Mouse (Mus musculus) lung, embryonic 14.5 days (tissue): ENCODE measurements at regions not wholly inside any gene's neighbourhood (a gene's known extent, or its start where the extent isn't known, plus 50 kb on each side); places are given as distances from the start of the nearest gene placed in this dataset.

Source experiments
- ATAC-seq: fragments of 200-750 bp; cut with Nextera tagmentation; 2 replicates; pipeline ENCODE4 v1.8.0; 2017; ENCODE audit warnings: mild to moderate bottlenecking, moderate TSS enrichment, moderate library complexity; ENCODE audit not compliant: insufficient read depth
- DNase-seq: peaks from one replicate; pipeline ENCODE4 v3.0.0-alpha.2; 2015
- H3K27ac ChIP-seq: fragments of 300-500 bp; sonication (generic); 2 replicates; pipeline ENCODE4 v1.5.1; 2014; ENCODE audit warnings: low read depth, mild to moderate bottlenecking, moderate library complexity
- H3K27me3 ChIP-seq: fragments of 300-500 bp; sonication (generic); 2 replicates; pipeline ENCODE4 v1.6.1; 2014; ENCODE audit warnings: low read length, control low read depth; ENCODE audit not compliant: insufficient read depth
- H3K36me3 ChIP-seq: fragments of 300-500 bp; sonication (generic); 2 replicates; pipeline ENCODE4 v1.6.1; 2014; ENCODE audit warnings: control low read depth; ENCODE audit not compliant: insufficient read depth
- H3K4me1 ChIP-seq: fragments of 300-500 bp; sonication (generic); 2 replicates; pipeline ENCODE4 v1.6.1; 2014; ENCODE audit warnings: antibody characterized with exemption, control low read depth; ENCODE audit not compliant: insufficient read depth
- H3K4me2 ChIP-seq: fragments of 300-500 bp; sonication (generic); 2 replicates; pipeline ENCODE4 v1.6.1; 2014; ENCODE audit warnings: mild to moderate bottlenecking
- H3K4me3 ChIP-seq: fragments of 300-500 bp; sonication (generic); 2 replicates; pipeline ENCODE4 v1.5.1; 2014; ENCODE audit warnings: low read depth, low read length
- H3K9ac ChIP-seq: fragments of 300-500 bp; sonication (generic); 2 replicates; pipeline ENCODE4 v1.6.1; 2014
- H3K9me3 ChIP-seq: fragments of 300-500 bp; sonication (generic); 2 replicates; pipeline ENCODE4 v1.6.1; 2016; ENCODE audit warnings: low read depth, low read length, control low read depth
- CTCF ChIP-seq: IDR thresholded peaks from 2 replicates; pipeline ENCODE4 v1.5.1; 2016; ENCODE audit warnings: antibody characterized with exemption, low read depth
- WGBS: fragments of 180-500 bp; shearing (Covaris S2); extraction: QIAGEN DNeasy Blood & Tissue Kit; methylation state at CpG from one replicate; pipeline ENCODE4 v1.1.7; 2014; 5-methylcytosine and 5-hydroxymethylcytosine counted together

- Histone ChIP-seq H3K27ac (no peak overlapping the region), H3K4me1 (no peaks in the 10 kb centered on the region), H3K4me3 (no peak overlapping the region), H3K36me3 (no peaks in the 10 kb centered on the region), H3K27me3 (no peaks in the 10 kb centered on the region), H3K9me3 (0 out of 2 replicates have a peak, but pooled peaks cover 2% of the 10 kb centered on the region), H3K4me2 (no peak overlapping the region), H3K9ac (no peak overlapping the region)
- DNase-seq (no peak), ATAC-seq (no peak)
- WGBS = 82% methylated on average over 13 of the region's 15 CpGs
- TF ChIP-seq CTCF = no peak
These were observed 88.6 kb downstream of the Inhba start for GRCm38 (mm10) chr13:16100253-16100652.

DNA sequence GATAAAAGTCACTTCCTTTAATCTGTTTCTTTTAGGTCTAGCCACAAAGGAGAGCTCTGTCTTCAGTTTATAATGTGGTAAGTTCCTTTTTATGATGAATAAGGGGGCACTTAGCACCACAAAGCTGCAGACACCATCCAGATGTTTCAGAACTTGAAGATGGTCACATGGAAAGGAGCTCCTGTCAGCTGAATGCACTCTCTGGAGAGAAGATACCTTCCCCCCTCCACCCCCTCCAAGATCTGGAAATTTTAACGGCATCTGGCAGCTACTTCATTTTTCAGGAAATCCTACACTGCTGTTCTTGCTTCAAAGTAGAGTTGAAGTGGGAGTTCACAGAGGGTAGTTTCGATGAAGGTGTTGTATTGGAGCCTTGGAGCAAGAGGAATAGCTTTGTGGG lies 103.2 kb downstream of the Inhba start:
- TF ChIP-seq CTCF = no peak
- no peak for ATAC-seq

GRCm38 (mm10) chr13:16146686-16147085 lies 135.0 kb downstream of the Inhba start:
- DNase-seq (peak; percentile 6), ATAC-seq (no peak)
- Histone ChIP-seq H3K4me3 (no peak overlapping the region), H3K36me3 (no peaks in the 10 kb centered on the region), H3K4me1 (no peaks in the 10 kb centered on the region), H3K27me3 (no peaks in the 10 kb centered on the region), H3K4me2 (no peak overlapping the region), H3K27ac (no peak overlapping the region), H3K9ac (no peak overlapping the region), H3K9me3 (no peaks in the 10 kb centered on the region)
- no peak for TF ChIP-seq CTCF

More for the DNA sequence above, 103.2 kb downstream of the Inhba start:
- 45% methylated on average over 2 of the region's 2 CpGs for WGBS
- Histone ChIP-seq H3K27ac (no peak overlapping the region), H3K36me3 (no peaks in the 10 kb centered on the region), H3K9ac (no peak overlapping the region), H3K4me2 (no peak overlapping the region), H3K9me3 (no peaks in the 10 kb centered on the region), H3K4me3 (no peak overlapping the region), H3K27me3 (no peaks in the 10 kb centered on the region), H3K4me1 (no peaks in the 10 kb centered on the region)
- DNase-seq = no peak

DNA sequence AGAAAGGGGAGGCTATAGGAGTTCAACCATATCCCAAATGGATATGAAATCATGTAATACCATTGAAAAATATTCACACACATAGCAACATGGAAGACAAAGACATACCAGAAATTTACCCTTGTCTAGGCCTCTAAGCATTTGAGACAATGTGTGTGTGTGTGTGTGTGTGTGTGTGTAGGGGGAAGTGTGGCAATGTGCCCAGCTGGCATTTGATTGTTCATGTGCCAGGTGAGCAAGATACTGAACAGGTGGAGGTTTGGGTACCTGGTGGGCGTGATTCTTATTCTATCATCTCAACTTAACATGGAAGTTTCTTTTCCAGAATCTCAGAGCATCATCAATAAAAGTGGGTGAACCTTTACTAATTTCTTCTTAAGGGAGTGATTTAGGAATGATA lies 143.3 kb downstream of the Inhba start:
- Histone ChIP-seq H3K9me3 (no peaks in the 10 kb centered on the region), H3K4me1 (no peaks in the 10 kb centered on the region), H3K9ac (no peak overlapping the region), H3K4me3 (no peak overlapping the region), H3K27ac (no peak overlapping the region), H3K4me2 (no peak overlapping the region), H3K27me3 (no peaks in the 10 kb centered on the region), H3K36me3 (no peaks in the 10 kb centered on the region)
- ATAC-seq (no peak), DNase-seq (no peak)
- 87% methylated on average over 1 of the region's 1 CpGs for WGBS
- TF ChIP-seq CTCF = no peak

DNA sequence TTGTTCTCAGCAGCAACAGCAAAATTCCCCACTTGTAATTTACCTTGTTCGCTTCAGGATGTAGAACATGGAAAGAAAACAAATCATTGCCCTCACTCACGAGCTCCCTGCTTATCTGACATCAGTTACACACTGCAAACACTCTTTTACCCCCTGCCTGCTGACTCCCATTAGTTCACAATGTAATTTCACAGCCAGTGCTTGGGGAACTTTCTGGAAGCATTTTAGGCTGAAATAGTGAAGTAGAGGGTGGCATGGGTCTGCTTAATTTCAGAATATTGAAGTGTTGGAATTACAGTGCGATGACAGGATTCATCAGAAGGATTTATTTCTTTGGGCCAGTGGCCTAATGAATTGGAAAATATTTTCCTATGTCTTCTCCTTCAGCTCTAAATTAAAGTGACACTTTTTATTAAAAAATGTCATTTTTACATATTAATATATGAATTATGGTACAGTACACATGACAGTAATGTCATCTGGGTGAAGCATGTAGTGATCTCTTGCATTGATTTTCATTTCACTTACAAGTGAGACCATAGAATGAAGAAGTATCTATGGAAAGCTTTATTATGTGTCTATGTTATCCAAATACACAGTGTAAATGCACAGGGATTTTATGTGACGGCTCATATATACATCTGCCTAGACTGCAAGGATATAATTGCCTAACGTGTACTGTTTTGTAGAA lies 153.7 kb downstream of the Inhba start:
- no peak overlapping the region for H3K9ac ChIP-seq
- H3K36me3 ChIP-seq = no peaks in the 10 kb centered on the region
- WGBS = 49% methylated on average over 5 of the region's 5 CpGs
- no peak for DNase-seq
- no peak overlapping the region for H3K27ac ChIP-seq
- no peak overlapping the region for H3K4me2 ChIP-seq
- no peaks in the 10 kb centered on the region for H3K4me1 ChIP-seq
- no peak overlapping the region for H3K4me3 ChIP-seq
- no peaks in the 10 kb centered on the region for H3K9me3 ChIP-seq
- H3K27me3 ChIP-seq = no peaks in the 10 kb centered on the region
- ATAC-seq = no peak
- no peak for TF ChIP-seq CTCF

DNA sequence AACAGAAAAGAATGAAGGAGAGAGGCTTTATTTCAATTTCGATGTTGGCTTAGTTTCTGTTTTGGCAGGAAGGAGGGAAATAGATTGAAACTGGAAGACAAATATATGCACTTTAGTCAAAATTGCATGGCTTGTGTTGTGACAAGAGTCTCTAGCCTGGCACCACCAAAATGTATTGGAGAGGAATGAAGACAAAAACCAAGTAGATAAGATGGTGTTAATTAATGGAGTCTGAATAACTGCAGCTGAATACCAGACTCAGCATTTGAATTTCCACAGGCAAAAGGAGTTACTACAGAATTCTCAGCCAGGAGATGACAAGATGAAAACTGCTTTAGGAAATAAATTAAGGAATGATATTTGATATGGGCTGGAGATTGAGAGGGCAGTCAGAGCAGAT lies 185.0 kb downstream of the Inhba start:
- Histone ChIP-seq H3K4me1 (no peaks in the 10 kb centered on the region), H3K27ac (no peak overlapping the region), H3K9me3 (no peaks in the 10 kb centered on the region), H3K4me3 (no peak overlapping the region), H3K4me2 (no peak overlapping the region), H3K27me3 (no peaks in the 10 kb centered on the region), H3K36me3 (no peaks in the 10 kb centered on the region), H3K9ac (no peak overlapping the region)
- no peak for ATAC-seq
- no peak for DNase-seq
- 90% methylated on average over 1 of the region's 1 CpGs for WGBS
- no peak for TF ChIP-seq CTCF

GRCm38 (mm10) chr13:16200046-16200445 lies 188.4 kb downstream of the Inhba start:
- H3K4me3 ChIP-seq = no peak overlapping the region
- no peak overlapping the region for H3K4me2 ChIP-seq
- 56% methylated on average over 1 of the region's 1 CpGs for WGBS
- H3K36me3 ChIP-seq = no peaks in the 10 kb centered on the region
- no peak for ATAC-seq
- no peak for TF ChIP-seq CTCF
- DNase-seq = no peak
- no peak overlapping the region for H3K9ac ChIP-seq
- H3K4me1 ChIP-seq = no peaks in the 10 kb centered on the region
- H3K9me3 ChIP-seq = no peaks in the 10 kb centered on the region
- no peak overlapping the region for H3K27ac ChIP-seq
- no peaks in the 10 kb centered on the region for H3K27me3 ChIP-seq
